Mouse (Mus musculus) MEL (cell line): Measurements from ENCODE around the gene Pank1.

ENCODE experiments used
- CTCF ChIP-seq, 3 experiments: IDR thresholded peaks in 2 of 3; conservative IDR thresholded peaks in 1 of 3; 2 replicates each; pipeline ENCODE4 v1.5.1; 2011 to 2012; ENCODE audit warnings: low read length in 3 of 3, low read depth in 2 of 3, mild to moderate bottlenecking in 2 of 3, improper control_type of control experiment in 1 of 3, inconsistent platforms in 1 of 3, mixed read lengths in 1 of 3, moderate library complexity in 1 of 3; ENCODE audit not compliant: control insufficient read depth in 1 of 3, insufficient read depth in 1 of 3, poor library complexity in 1 of 3, severe bottlenecking in 1 of 3
- MAZ ChIP-seq: IDR thresholded peaks from 2 replicates; pipeline ENCODE4 v1.6.1; 2012; ENCODE audit warnings: low read depth, mild to moderate bottlenecking, inconsistent platforms, low read length, improper control_type of control experiment
- MYB ChIP-seq: IDR thresholded peaks from 2 replicates; pipeline ENCODE4 v1.6.1; 2011; ENCODE audit warnings: mild to moderate bottlenecking, low read depth, low read length, improper control_type of control experiment
- MYC ChIP-seq: IDR thresholded peaks from 2 replicates; pipeline ENCODE4 v1.6.1; 2011; ENCODE audit warnings: low read depth, mild to moderate bottlenecking, low read length, improper control_type of control experiment, moderate library complexity
- POLR2A ChIP-seq, 2 experiments: IDR thresholded peaks; 2 replicates each; pipeline ENCODE4 v1.6.1; 2011 to 2012; ENCODE audit warnings: low read length in 2 of 2, mild to moderate bottlenecking in 2 of 2, control low read depth in 1 of 2, improper control_type of control experiment in 1 of 2, low read depth in 1 of 2, moderate library complexity in 1 of 2; ENCODE audit not compliant: control insufficient read depth in 1 of 2, insufficient read depth in 1 of 2, poor library complexity in 1 of 2
- RAD21 ChIP-seq: IDR thresholded peaks from 2 replicates; pipeline ENCODE4 v1.6.1; 2011; ENCODE audit warnings: mild to moderate bottlenecking, low read depth, low read length, improper control_type of control experiment
- SMC3 ChIP-seq: IDR thresholded peaks from 2 replicates; pipeline ENCODE4 v1.6.1; 2011; ENCODE audit warnings: low read depth, low read length, improper control_type of control experiment
- USF1 ChIP-seq: IDR thresholded peaks from 2 replicates; pipeline ENCODE4 v1.6.1; 2014; ENCODE audit warnings: low read depth, mild to moderate bottlenecking, inconsistent platforms, low read length, improper control_type of control experiment, moderate library complexity

- TF ChIP-seq RAD21 (no peak), SMC3 (0 out of 2 replicates have a peak, but pooled peaks have one; percentile 4), POLR2A (IDR thresholded peaks at IDR 0.05; ENCODE audit: control insufficient read depth in 1 of 2, insufficient read depth in 1 of 2, low read depth in 1 of 2, low read length in 2 of 2, poor library complexity in 1 of 2) (peak; percentile 62 to 86; a peak in 3 of 4 replicates), MYB (no peak), CTCF (IDR thresholded peaks at IDR 0.05 in 2 of 3, conservative IDR thresholded peaks at IDR 0.05 in 1 of 3; ENCODE audit: control insufficient read depth in 1 of 3, insufficient read depth in 1 of 3, low read depth in 2 of 3, low read length in 3 of 3, poor library complexity in 1 of 3, severe bottlenecking in 1 of 3) (no peak), MYC (peak; percentile 61; the same call in 1 of the 2 replicates), MAZ (0 out of 2 replicates have a peak, but pooled peaks have one; percentile 8), USF1 (0 out of 2 replicates have a peak, but pooled peaks have one; percentile 13)
Measured at GRCm38 (mm10) chr19:34878603-34879541, at the start of gene Pank1.
